Mouse (Mus musculus) stomach, embryonic 16.5 days (tissue): Measurements from ENCODE around the gene Gm6899. TPM values are rescaled to one million over a fixed set of nuclear protein-coding genes. Genes with fewer than 3 reads are reported as not detected.
A peak's percentile ranks its signal among the peaks of the same experiment; 100 is the strongest.

Source experiments
- ATAC-seq: fragments of 200-750 bp; cut with Nextera tagmentation; 2 replicates; pipeline ENCODE4 v1.8.0; 2017; ENCODE audit warnings: moderate number of reproducible peaks, moderate TSS enrichment; ENCODE audit not compliant: insufficient read depth, low FRiP score
- H3K27ac ChIP-seq: fragments of 300-500 bp; sonication (generic); 2 replicates; pipeline ENCODE4 v1.5.1; 2014; ENCODE audit warnings: low read length
- H3K27me3 ChIP-seq: fragments of 300-500 bp; sonication (generic); 2 replicates; pipeline ENCODE4 v1.6.1; 2014; ENCODE audit warnings: low read length, control low read depth, mixed read lengths; ENCODE audit not compliant: control insufficient read depth, insufficient read depth
- H3K36me3 ChIP-seq: fragments of 300-500 bp; sonication (generic); 2 replicates; pipeline ENCODE4 v1.6.1; 2014; ENCODE audit warnings: low read length; ENCODE audit not compliant: control insufficient read depth, insufficient read depth
- H3K4me1 ChIP-seq: fragments of 300-500 bp; sonication (generic); 2 replicates; pipeline ENCODE4 v1.6.1; 2014; ENCODE audit warnings: low read length, control low read depth, mixed read lengths; ENCODE audit not compliant: control insufficient read depth, insufficient read depth
- H3K4me2 ChIP-seq: fragments of 300-500 bp; sonication (generic); 2 replicates; pipeline ENCODE4 v1.6.1; 2014; ENCODE audit warnings: low read depth, low read length, mixed read lengths
- H3K4me3 ChIP-seq: fragments of 300-500 bp; sonication (generic); replicated peaks from 2 replicates; pipeline ENCODE4 v1.5.1; 2014; ENCODE audit warnings: mild to moderate bottlenecking, low read length
- H3K9ac ChIP-seq: fragments of 300-500 bp; sonication (generic); 2 replicates; pipeline ENCODE4 v1.6.1; 2014; ENCODE audit warnings: low read length
- H3K9me3 ChIP-seq: fragments of 300-500 bp; sonication (generic); replicated peaks from 2 replicates; pipeline ENCODE4 v1.6.1; 2016; ENCODE audit warnings: low read length, control low read depth; ENCODE audit not compliant: control insufficient read depth
- WGBS: fragments of 180-500 bp; shearing (Covaris S2); extraction: QIAGEN DNeasy Blood & Tissue Kit; methylation state at CpG from one replicate; pipeline ENCODE4 v1.1.7; 2014; 5-methylcytosine and 5-hydroxymethylcytosine counted together
- polyA plus RNA-seq: library from polyadenylated mRNA; unstranded; fragments of >200 nt; fragmentation: Nextera tagmentation; extraction: Ambion mirVana; gene quantifications from 2 replicates; pipeline ENCODE4 v1.2.1, GENCODE M21; 2015

The Gm6899 gene
- 0.23 and 0.50 TPM in 2 replicates for polyA plus RNA-seq

DNA sequence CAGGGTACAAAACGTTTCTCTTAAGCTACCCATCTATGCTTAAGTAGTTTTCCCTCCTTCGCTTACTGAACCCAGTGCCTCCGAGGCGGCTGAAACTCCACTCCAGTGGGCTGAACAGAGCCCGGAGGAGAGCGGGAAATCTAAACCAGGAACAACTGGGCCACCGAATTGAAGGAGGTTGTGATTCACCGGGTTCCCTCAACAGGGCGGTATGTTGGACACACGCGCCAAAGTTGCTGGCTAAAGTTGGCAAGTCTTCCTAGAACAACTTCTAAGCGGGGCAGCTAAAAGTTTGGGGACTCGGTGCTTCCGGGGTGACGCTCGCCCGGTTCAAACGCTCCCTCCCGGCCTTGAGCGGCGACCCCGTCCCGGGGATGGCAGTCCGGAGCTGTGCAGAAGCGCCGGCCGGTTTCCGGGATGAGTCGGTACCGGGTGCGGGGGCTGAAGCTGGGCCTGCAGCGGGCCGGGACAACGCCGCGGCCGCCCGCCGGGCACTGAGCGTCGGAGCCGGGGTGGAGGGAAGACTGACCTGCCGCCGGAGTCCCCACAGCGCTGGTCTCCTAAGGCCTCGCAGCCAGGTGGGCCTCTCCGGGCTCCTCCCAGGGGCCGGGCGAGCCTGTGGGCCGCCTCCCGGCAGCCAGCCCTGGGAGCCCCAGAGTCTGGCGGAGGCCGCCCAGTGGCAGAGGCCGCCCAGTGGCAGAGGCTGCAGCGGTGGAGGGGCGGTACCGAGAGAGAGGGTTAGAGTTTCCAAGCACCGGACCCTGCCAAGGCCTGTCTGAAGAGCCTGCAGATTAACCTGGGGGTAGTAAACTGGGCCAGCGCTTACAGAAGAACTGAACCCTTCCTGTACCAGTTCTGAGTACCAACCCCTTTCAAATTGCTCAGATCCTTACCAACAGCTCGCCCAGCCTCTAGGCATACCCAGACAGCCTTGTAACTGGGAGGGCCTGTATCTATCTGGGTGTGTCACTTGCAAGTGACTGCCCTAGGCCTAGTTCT is at the start of gene Gm6899, which contains the start of gene Vrk2:
Gene Gm6899, plus strand, starts transcription at position 181 of the 999 bp plus-strand sequence.
Gene Vrk2, minus strand, starts transcription at position 939 of the 999 bp plus-strand sequence.
- peak; percentile 99 for ATAC-seq
- Histone ChIP-seq H3K27me3 (no peaks in the 10 kb centered on the region), H3K27ac (peak within 1 kb of the TSS; percentile 93), H3K4me3 (peak within 1 kb of the TSS; percentile 81), H3K4me2 (peak within 1 kb of the TSS; percentile 55), H3K9ac (peak within 1 kb of the TSS; percentile 91), H3K9me3 (no peaks in the 10 kb centered on the region), H3K4me1 (peaks cover 10% of the 10 kb centered on the region; the same call in 1 of the 2 replicates), H3K36me3 (no peaks in the 10 kb centered on the region)
- WGBS = under 1% methylated on average over 60 of the region's 60 CpGs

DNA sequence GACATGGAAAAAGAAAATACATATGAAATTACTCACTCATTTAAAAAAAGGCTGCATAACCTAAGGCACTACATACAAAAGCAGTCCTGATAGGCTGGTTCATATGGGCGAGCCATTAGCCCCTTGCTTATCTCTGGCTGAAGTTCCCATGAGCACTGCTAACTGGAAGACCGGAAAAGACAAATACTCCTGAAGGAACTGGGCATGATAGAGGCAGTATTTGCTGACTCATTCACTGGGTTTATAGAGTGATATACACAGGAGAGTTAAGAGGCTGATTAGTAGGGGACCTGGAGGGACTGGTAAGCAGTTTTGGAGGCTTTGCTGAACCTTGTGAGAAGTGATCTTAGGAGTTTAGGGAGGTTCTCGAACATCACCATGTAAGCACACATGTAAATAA is 41.5 kb upstream of the Gm6899 start:
- ATAC-seq = no peak
- H3K9ac ChIP-seq = no peak overlapping the region
- H3K4me2 ChIP-seq = no peak overlapping the region
- H3K4me1 ChIP-seq = no peaks in the 10 kb centered on the region
- WGBS = 71% methylated on average over 3 of the region's 3 CpGs
- no peaks in the 10 kb centered on the region for H3K36me3 ChIP-seq
- no peak overlapping the region for H3K27ac ChIP-seq
- H3K9me3 ChIP-seq = no peaks in the 10 kb centered on the region
- no peaks in the 10 kb centered on the region for H3K27me3 ChIP-seq
- H3K4me3 ChIP-seq = no peak overlapping the region

DNA sequence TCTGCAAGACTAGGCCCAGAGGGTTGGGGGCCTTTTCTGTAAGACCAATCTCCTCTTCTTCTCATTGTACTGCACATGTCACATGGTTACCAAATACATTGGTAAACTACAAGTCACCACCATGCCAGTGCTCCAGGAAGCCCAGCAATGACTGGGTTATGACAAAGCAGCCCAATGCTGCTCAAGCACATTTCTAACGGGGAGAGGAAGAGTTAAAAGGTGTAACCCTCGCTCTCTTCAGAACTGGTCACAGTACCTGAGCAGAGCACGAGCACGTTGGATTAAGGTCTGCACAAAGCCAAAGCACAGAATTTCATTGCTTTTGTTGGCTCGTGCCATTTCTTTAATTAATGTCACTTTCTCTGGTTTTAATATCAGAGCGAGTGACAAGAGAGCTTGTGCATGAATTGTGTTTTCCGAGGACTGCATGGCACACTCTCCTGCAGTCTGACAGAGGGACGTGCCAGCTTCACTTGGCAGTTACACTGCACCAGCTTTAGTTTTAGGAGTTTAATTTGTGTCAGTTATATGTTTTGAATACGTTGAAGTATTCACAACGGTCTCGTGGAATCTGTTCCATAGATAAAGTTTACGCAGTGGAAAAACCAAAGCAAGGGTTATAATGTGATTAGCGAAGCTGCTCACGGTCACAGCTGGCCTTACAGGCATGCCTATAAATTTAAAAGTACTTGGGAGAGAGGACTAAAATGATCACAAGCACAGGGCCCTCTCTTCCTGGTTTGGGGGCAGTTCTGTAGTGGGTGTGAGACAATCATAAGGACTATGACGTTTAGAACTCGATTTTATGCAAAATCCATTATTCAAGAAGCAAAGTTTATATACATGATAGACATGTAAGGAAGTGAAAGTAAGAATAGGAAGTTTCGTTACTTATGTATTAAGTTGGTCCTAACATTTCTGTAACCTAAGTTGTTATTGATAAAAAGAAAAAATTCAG is 7.4 kb upstream of the Gm6899 start:
- Histone ChIP-seq H3K36me3 (no peaks in the 10 kb centered on the region), H3K27me3 (no peaks in the 10 kb centered on the region), H3K4me1 (peaks cover 9% of the 10 kb centered on the region), H3K27ac (no peak overlapping the region), H3K9me3 (no peaks in the 10 kb centered on the region), H3K4me2 (no peak overlapping the region; the same call in 1 of the 2 replicates), H3K4me3 (no peak overlapping the region), H3K9ac (no peak overlapping the region)
- 62% methylated on average over 17 of the region's 17 CpGs for WGBS
- ATAC-seq = no peak

DNA sequence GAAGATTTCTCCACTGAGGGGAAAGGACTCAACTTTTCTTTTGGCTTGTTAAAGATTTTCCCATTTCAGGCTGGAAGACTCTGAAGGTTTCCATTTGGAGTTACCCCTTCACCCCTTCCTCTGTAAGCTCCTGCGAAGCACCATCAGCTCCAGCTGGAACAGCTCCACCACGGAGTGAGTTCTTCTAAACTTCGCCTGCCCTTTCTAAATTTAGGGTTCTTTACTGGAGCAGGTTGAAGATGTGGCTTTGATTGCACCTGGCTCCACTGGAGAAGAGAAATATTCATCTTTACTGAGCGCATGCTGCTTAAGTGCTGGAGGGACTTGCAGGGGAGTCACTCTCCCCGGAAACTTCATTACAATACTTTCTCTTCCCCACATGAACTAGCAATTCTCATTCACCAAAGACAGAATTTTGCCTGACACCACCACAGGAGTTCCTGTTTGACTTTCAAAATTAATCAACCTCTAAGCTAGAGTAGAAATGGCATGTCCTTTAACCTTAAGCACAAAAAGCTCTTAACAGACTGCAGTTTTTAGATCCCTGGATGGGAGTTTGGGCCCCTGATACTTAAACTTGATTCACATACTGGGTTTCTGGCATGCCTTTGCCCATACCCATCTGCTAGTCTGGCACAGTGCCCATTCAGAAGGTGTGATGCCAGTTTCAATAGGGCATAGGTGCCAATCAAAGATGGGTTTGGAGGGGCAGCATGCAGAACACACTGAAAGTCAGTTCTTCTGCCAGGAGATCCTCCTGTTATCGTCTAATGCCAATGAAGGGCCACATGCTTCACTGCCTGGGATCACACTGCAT is 6.5 kb upstream of the Gm6899 start:
- H3K4me3 ChIP-seq = no peak overlapping the region
- H3K4me2 ChIP-seq = peak overlapping the region; percentile 13; the same call in 1 of the 2 replicates
- no peak for ATAC-seq
- peaks cover 9% of the 10 kb centered on the region for H3K4me1 ChIP-seq
- H3K27ac ChIP-seq = peak overlapping the region; percentile 25; the same call in 1 of the 2 replicates
- H3K9ac ChIP-seq = no peak overlapping the region
- WGBS = 45% methylated on average over 6 of the region's 6 CpGs
- no peaks in the 10 kb centered on the region for H3K27me3 ChIP-seq
- no peaks in the 10 kb centered on the region for H3K36me3 ChIP-seq
- no peaks in the 10 kb centered on the region for H3K9me3 ChIP-seq

DNA sequence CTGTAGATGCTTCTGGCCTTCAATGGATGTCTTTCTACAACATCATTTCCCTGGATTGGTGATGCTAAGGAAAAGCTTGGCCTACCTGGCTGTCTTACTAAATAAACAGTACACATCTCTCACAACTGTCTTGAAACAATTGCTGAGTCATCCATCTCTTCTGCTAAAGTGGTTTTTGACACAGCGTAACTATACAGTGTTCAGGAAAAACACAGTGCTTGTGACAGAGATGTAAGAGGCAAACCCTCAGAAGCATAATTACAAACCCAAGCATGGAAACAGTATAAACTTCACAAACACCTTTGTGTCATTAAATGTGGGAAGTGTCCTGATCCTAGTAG is 5.9 kb upstream of the Gm6899 start:
- WGBS = 79% methylated on average over 1 of the region's 1 CpGs
- peak overlapping the region; percentile 10; the same call in 1 of the 2 replicates for H3K4me2 ChIP-seq
- peaks cover 9% of the 10 kb centered on the region for H3K4me1 ChIP-seq
- H3K27ac ChIP-seq = no peak overlapping the region
- no peak for ATAC-seq
- no peaks in the 10 kb centered on the region for H3K27me3 ChIP-seq
- no peaks in the 10 kb centered on the region for H3K9me3 ChIP-seq
- H3K36me3 ChIP-seq = no peaks in the 10 kb centered on the region
- H3K4me3 ChIP-seq = no peak overlapping the region
- no peak overlapping the region for H3K9ac ChIP-seq

DNA sequence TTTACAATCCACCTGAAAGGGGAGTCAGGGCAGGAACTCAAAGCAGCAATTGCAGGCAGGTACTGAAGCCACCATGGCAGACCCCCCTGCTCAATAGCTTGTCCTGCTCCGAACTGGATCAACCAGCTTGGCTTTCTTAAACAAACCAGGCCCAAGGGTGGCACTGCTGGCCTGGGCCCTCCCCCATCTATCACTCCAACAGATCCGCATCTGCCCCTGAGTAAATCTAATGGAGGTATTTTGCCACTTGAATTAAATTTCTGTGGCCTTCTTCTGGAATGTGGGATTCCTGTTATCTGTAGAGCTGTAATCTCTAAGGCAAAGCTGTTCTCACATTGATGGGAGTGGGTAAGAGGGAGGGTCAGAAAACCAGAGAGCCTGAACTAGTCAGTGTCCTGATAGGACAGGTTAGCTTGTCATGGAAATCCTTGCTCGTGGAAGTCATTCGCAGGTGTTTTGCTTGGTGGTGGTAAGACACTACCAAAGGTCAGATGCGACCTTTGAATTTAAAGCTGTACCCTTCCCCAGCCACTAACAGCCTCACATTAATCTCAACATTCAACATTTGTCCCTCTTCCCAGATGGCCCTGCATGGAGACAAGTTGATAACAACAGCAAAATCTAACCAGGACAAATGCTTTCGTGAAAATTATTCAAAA is 517 bp upstream of the Gm6899 start:
- ATAC-seq = no peak
- no peaks in the 10 kb centered on the region for H3K36me3 ChIP-seq
- H3K27me3 ChIP-seq = no peaks in the 10 kb centered on the region
- peak overlapping the region; percentile 55 for H3K4me2 ChIP-seq
- H3K9me3 ChIP-seq = no peaks in the 10 kb centered on the region
- peak overlapping the region; percentile 93 for H3K27ac ChIP-seq
- H3K4me1 ChIP-seq = peaks cover 10% of the 10 kb centered on the region; the same call in 1 of the 2 replicates
- 22% methylated on average over 6 of the region's 6 CpGs for WGBS
- H3K9ac ChIP-seq = peak overlapping the region; percentile 91
- peak overlapping the region; percentile 81 for H3K4me3 ChIP-seq

DNA sequence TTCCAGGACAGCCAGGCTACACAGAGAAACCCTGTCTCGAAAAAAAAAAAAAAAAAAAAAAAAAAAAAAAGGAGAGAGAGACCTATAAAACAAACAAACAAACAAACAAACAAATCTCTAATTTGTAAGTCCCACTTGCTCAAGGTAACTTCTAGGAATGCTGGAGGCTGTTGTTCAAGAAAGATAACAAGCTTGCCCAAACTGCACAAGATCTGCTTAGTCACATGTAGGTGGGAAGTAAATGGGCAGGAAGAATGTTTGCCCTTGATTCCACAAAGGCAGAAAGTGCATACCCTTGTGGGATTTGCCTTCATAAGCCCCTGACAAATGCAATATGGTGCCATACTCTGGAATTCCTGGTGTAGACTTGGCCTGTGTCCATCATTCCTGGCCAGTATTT is 1.4 kb downstream of the Gm6899 start:
- no peak overlapping the region for H3K4me3 ChIP-seq
- H3K9me3 ChIP-seq = no peaks in the 10 kb centered on the region
- no peak overlapping the region for H3K9ac ChIP-seq
- no peak overlapping the region for H3K4me2 ChIP-seq
- H3K4me1 ChIP-seq = peaks cover 10% of the 10 kb centered on the region; the same call in 1 of the 2 replicates
- H3K27me3 ChIP-seq = no peaks in the 10 kb centered on the region
- H3K27ac ChIP-seq = no peak overlapping the region
- no peak for ATAC-seq
- 73% methylated on average over 1 of the region's 1 CpGs for WGBS
- H3K36me3 ChIP-seq = no peaks in the 10 kb centered on the region

DNA sequence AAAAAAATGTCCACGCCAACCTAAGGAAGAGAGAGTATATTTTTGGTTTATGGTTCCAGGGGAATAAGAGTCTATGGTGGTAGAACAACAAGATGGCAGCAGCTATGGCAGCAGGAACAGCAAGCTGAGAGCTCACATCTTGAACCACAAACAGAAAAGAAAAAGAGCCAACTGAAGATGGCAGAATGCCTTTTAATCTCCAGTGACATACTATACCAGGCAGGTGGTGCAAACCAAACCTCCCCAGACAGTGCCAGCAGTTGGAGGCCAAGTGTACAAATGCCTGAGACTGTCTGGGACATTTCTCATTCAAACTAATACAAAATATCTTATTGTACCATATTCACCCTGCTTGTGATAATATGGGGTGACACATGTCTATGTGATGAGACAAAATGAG is 3.1 kb downstream of the Gm6899 start:
- 90% methylated on average over 1 of the region's 1 CpGs for WGBS
- Histone ChIP-seq H3K27ac (no peak overlapping the region), H3K27me3 (no peaks in the 10 kb centered on the region)

More for the DNA sequence above, 3.1 kb downstream of the Gm6899 start:
- Histone ChIP-seq H3K4me1 (peaks cover 10% of the 10 kb centered on the region; the same call in 1 of the 2 replicates), H3K4me3 (no peak overlapping the region), H3K4me2 (no peak overlapping the region), H3K36me3 (no peaks in the 10 kb centered on the region), H3K9me3 (no peaks in the 10 kb centered on the region), H3K9ac (no peak overlapping the region)
- ATAC-seq = no peak
